Mouse (Mus musculus) hindbrain, embryonic 16.5 days (tissue): ENCODE data around the gene Hspg2. TPM values are rescaled to one million over a fixed set of nuclear protein-coding genes. Genes with fewer than 3 reads are reported as not detected.

ENCODE experiments used
- ATAC-seq: fragments of 200-750 bp; cut with Nextera tagmentation; 2 replicates; pipeline ENCODE4 v1.8.0; 2017; ENCODE audit warnings: moderate TSS enrichment, moderate library complexity
- H3K27ac ChIP-seq: fragments of 300-500 bp; sonication (generic); 2 replicates; pipeline ENCODE4 v1.5.1; 2014; ENCODE audit warnings: low read depth, mild to moderate bottlenecking, control low read depth, low read length, moderate library complexity
- H3K27me3 ChIP-seq: fragments of 300-500 bp; sonication (generic); replicated peaks from 2 replicates; pipeline ENCODE4 v1.6.1; 2014; ENCODE audit warnings: low read length; ENCODE audit not compliant: control insufficient read depth, insufficient read depth
- H3K36me3 ChIP-seq: fragments of 300-500 bp; sonication (generic); 2 replicates; pipeline ENCODE4 v1.6.1; 2014; ENCODE audit warnings: mild to moderate bottlenecking, low read length, moderate library complexity, mixed read lengths; ENCODE audit not compliant: control insufficient read depth, insufficient read depth
- H3K4me1 ChIP-seq: fragments of 300-500 bp; sonication (generic); 2 replicates; pipeline ENCODE4 v1.6.1; 2014; ENCODE audit warnings: low read depth, low read length; ENCODE audit not compliant: control insufficient read depth, insufficient read depth
- H3K4me2 ChIP-seq: fragments of 300-500 bp; sonication (generic); 2 replicates; pipeline ENCODE4 v1.6.1; 2014; ENCODE audit warnings: mild to moderate bottlenecking, low read length, control low read depth, moderate library complexity
- H3K4me3 ChIP-seq: fragments of 300-500 bp; sonication (generic); 2 replicates; pipeline ENCODE4 v1.5.1; 2014; ENCODE audit warnings: mild to moderate bottlenecking, low read length, control low read depth, moderate library complexity
- H3K9ac ChIP-seq: fragments of 300-500 bp; sonication (generic); 2 replicates; pipeline ENCODE4 v1.6.1; 2014; ENCODE audit warnings: low read depth, mild to moderate bottlenecking, control low read depth, low read length, moderate library complexity
- H3K9me3 ChIP-seq: fragments of 300-500 bp; sonication (generic); 2 replicates; pipeline ENCODE4 v1.6.1; 2014; ENCODE audit warnings: mild to moderate bottlenecking, low read length, moderate library complexity; ENCODE audit not compliant: control insufficient read depth
- WGBS: fragments of 180-500 bp; shearing (Covaris S2); extraction: QIAGEN DNeasy Blood & Tissue Kit; methylation state at CpG from one replicate; pipeline ENCODE4 v1.1.7; 2014; 5-methylcytosine and 5-hydroxymethylcytosine counted together
- polyA plus RNA-seq: library from polyadenylated mRNA; unstranded; fragments of >200 nt; fragmentation: Nextera tagmentation; extraction: Ambion mirVana; gene quantifications from 2 replicates; pipeline ENCODE4 v1.2.1, GENCODE M21; 2015

Hspg2 gene
- polyA plus RNA-seq, 1 experiment from 2014 or later: 6.5 TPM

DNA sequence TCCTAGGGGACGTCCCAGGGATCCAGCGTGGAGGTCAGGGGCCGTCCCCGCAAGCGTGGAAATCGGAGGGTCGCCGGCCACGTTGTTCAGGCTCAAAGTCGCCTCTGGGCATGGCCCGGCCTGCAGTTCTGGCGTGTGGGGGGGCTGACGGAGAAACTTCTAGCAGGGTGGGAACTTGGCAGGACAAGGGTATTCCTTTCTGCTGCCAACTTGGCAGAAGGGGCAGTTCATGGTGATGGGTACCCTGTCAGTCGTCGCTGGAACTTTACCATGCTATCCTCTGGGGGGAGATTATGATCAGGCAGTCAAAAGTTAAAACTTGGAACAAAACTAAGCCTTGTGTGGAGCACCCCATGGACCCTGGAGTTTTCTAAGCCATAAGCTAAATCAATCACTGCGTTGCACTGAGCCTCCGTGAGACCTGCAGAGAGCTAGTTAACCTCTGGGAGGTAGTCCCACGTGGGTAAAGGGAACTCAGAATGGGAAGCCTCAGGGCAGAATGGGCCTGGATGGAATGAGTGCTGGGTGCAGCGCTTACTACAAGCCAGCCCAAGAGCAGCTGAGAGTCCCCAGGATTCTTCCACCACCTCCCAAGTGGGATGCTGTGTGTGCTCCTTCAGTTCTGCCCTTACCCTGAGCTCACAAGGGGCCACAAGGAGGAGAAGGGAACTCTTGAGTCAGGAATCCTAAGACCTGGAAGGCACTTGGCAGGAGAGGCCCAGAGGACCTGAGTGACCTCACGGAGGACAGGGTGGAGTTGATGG is 694 bp downstream of the Hspg2 start:
- H3K9me3 ChIP-seq: no peaks in the 10 kb centered on the region
- peak overlapping the region; percentile 95 for H3K4me2 ChIP-seq
- H3K4me3 ChIP-seq: peak overlapping the region; percentile 54
- H3K4me1 ChIP-seq: peaks cover 5% of the 10 kb centered on the region
- peak; percentile 25 for ATAC-seq
- WGBS: 6% methylated on average over 20 of the region's 20 CpGs
- H3K27me3 ChIP-seq: no peaks in the 10 kb centered on the region
- H3K27ac ChIP-seq: peak overlapping the region; percentile 59; the same call in 1 of the 2 replicates
- no peaks in the 10 kb centered on the region for H3K36me3 ChIP-seq
- H3K9ac ChIP-seq: peak overlapping the region; percentile 67

DNA sequence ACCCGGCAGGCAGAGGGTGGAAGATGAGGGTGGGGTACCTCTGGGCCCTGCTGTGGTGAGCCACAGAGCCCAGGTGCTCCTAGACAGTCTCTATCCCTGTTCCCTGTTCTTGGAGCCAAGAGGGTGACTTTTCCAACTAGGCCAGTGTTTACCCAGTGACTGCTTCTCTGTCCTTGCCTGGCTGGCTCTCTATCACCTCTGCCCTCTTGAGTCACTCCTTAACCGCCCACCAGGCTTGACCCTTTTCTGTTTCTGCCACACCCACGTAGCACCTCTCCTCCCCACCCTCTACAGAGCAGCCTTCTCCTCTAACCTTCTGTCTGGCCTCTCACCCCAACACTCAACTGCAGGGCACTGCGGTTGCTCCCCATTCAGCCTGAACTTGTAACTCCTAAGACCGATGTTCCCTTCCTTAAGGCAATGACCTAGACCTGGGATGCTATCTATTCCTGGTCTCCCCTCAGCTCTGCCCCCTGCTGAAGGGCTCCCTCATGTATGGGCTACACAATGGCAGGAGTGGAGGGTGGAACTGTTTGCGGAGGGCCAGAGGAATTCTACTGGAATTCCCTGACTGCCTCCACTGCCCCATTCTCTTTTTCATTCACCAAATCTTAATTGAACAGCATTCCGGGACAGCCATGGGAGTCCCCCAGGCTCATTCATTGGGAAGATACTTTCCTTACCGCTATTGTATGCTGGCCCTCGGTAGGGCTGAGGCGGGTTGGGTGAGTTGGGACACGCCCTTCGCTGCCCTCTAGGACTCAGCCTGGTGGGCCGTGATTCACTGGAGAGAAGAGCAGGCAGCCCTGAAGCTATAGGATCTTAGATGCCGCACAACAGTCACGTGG is 1.5 kb downstream of the Hspg2 start:
- Histone ChIP-seq H3K4me2 (peak overlapping the region; percentile 95), H3K9me3 (no peaks in the 10 kb centered on the region), H3K27ac (no peak overlapping the region), H3K9ac (no peak overlapping the region), H3K4me3 (peak overlapping the region; percentile 11; the same call in 1 of the 2 replicates), H3K36me3 (no peaks in the 10 kb centered on the region), H3K27me3 (no peaks in the 10 kb centered on the region), H3K4me1 (peaks cover 5% of the 10 kb centered on the region)
- WGBS: 35% methylated on average over 15 of the region's 15 CpGs
- ATAC-seq: peak; percentile 5; the same call in 1 of the 2 replicates

DNA sequence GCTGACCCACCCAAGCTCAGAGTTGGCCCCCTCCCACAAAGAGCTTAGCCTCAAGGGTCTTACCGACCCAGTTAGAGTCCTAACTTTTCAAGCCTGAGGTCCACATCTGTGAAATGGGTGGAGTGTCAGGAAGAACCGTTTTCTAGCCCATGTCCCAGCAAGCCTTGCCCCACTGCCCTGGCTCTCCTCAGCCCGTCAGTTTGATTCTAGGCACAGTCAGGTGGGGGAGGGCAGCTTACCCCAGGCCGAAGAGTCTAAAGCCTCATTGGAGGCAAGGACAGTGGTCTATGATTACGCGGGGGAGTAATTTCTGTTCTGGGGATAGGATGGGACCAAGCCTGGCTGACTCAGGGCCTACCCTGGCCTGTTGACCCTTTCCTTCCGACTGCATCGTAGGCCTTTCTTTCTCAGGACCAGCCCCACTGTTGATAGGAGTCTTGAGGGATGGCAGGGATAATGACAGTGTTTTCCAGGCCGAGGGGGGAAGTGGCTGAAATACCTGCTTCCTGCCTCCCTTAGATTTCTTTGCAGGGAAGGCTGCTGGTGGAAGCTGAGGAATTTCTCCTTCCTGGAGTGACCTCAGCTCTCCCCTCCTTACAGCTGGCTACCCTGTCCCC is 2.2 kb downstream of the Hspg2 start:
- Histone ChIP-seq H3K27ac (no peak overlapping the region), H3K4me1 (peaks cover 5% of the 10 kb centered on the region), H3K9me3 (no peaks in the 10 kb centered on the region), H3K4me3 (no peak overlapping the region), H3K27me3 (no peaks in the 10 kb centered on the region), H3K4me2 (0 out of 2 replicates have a peak overlapping the region, but pooled peaks have one; percentile 95), H3K9ac (no peak overlapping the region), H3K36me3 (no peaks in the 10 kb centered on the region)
- ATAC-seq: no peak
- 74% methylated on average over 9 of the region's 9 CpGs for WGBS

DNA sequence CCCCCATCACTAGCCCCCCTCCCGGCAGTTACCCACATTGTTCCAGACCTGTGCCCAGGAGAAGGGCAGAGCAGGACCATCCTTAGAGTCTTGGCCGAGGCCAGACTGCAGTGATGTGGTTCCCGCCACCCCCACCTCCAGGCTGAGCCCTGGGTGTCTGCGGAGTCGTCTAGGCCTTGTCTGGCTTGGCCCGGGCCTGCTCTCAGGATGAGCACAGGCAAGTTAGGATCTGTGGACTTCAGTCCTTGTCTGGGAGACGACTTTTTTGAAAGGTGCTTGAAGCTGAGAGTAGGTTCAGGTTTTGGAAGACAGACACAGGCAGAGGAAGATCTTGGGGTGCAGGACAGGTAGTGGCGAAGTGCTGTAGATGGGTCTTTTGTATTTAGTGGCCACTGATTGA is 2.8 kb downstream of the Hspg2 start:
- no peak for ATAC-seq
- H3K36me3 ChIP-seq: no peaks in the 10 kb centered on the region
- H3K27ac ChIP-seq: no peak overlapping the region
- no peaks in the 10 kb centered on the region for H3K9me3 ChIP-seq
- peaks cover 7% of the 10 kb centered on the region for H3K4me1 ChIP-seq
- no peak overlapping the region for H3K4me3 ChIP-seq
- H3K4me2 ChIP-seq: no peak overlapping the region
- H3K9ac ChIP-seq: no peak overlapping the region
- no peaks in the 10 kb centered on the region for H3K27me3 ChIP-seq
- WGBS: 70% methylated on average over 8 of the region's 8 CpGs

DNA sequence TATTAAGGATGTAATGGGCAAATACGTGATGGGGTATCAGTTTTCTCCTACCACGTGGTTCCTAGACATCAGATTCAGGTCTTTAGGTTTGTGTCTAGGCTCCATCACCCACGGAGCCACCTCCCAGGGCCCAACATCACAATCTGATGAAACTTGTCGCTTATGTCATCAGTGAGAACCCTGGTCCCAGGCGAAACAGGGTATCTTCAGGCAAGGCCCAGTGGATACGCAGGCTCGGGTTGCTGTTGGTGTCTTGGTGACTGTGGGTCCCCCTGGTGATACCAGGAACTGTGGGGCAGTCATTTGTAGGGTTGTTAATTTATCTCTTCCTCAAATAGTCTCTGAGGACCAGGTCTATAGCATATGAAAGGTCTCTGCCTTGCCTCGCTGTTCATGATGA is 4.7 kb downstream of the Hspg2 start:
- Histone ChIP-seq H3K4me3 (no peak overlapping the region), H3K27ac (no peak overlapping the region), H3K4me1 (peaks cover 16% of the 10 kb centered on the region), H3K9me3 (no peaks in the 10 kb centered on the region), H3K4me2 (no peak overlapping the region), H3K9ac (no peak overlapping the region), H3K27me3 (no peaks in the 10 kb centered on the region), H3K36me3 (no peaks in the 10 kb centered on the region)
- no peak for ATAC-seq
- 94% methylated on average over 8 of the region's 8 CpGs for WGBS

DNA sequence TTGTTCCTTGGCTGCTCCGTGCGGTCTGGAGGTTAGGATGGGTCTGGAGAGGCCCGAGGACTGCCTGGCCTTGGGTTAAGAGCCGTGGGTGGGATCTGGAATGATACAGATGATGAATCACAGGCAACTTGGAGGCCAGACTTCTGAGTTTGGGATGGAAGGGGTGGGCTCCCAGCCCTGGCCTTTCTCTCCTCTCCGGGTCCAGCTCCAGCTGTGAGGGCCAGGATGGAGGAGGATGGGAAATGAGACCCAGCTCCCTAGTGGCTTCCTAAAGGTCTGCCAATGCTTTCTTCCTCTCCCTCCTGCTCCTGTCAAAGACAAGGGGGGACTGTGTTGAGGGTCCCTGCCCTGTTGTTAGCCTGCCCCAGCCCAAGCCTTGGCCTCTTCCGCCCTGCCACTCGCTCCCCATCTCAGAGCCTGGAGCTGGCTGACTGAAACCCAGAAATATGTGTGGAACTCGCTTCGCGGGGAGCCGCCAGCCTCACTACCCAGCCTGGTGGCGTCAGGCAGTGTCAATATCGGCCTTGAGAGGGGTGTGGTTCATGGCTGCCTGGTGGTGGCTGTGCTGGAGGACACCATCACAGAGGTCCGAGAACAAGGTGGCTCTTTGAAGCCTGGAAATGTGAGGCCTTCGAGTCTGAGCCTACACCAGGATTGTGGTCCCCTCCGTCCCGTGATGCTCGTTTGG is 5.3 kb downstream of the Hspg2 start:
- Histone ChIP-seq H3K36me3 (no peaks in the 10 kb centered on the region), H3K27ac (no peak overlapping the region), H3K4me1 (peaks cover 16% of the 10 kb centered on the region), H3K4me3 (no peak overlapping the region), H3K27me3 (no peaks in the 10 kb centered on the region), H3K9me3 (no peaks in the 10 kb centered on the region), H3K9ac (no peak overlapping the region), H3K4me2 (no peak overlapping the region)
- ATAC-seq: no peak
- WGBS: 80% methylated on average over 18 of the region's 18 CpGs

DNA sequence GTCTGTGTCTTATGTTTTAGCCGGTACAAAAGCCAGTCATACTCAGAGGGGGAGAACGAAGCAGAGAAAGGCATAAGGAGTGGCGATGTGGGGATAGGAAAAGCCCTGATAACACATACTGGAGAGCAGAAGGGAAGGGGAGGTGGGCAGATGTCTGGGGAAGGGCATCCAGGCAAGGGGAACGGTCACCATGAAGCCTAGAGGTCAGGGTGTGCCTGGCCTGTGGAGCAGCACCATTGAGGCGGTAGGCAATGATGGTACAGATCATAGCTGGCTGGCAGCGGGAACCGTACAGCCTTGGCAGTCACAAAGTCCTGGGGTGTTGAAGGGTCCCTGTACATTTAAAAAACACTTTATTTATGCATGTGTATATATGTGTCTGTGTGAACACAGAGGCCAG is 6.1 kb downstream of the Hspg2 start:
- 95% methylated on average over 7 of the region's 7 CpGs for WGBS
- Histone ChIP-seq H3K4me2 (no peak overlapping the region), H3K4me1 (peaks cover 15% of the 10 kb centered on the region), H3K4me3 (no peak overlapping the region), H3K9ac (no peak overlapping the region), H3K9me3 (no peaks in the 10 kb centered on the region), H3K27ac (no peak overlapping the region), H3K36me3 (no peaks in the 10 kb centered on the region), H3K27me3 (no peaks in the 10 kb centered on the region)
- no peak for ATAC-seq

DNA sequence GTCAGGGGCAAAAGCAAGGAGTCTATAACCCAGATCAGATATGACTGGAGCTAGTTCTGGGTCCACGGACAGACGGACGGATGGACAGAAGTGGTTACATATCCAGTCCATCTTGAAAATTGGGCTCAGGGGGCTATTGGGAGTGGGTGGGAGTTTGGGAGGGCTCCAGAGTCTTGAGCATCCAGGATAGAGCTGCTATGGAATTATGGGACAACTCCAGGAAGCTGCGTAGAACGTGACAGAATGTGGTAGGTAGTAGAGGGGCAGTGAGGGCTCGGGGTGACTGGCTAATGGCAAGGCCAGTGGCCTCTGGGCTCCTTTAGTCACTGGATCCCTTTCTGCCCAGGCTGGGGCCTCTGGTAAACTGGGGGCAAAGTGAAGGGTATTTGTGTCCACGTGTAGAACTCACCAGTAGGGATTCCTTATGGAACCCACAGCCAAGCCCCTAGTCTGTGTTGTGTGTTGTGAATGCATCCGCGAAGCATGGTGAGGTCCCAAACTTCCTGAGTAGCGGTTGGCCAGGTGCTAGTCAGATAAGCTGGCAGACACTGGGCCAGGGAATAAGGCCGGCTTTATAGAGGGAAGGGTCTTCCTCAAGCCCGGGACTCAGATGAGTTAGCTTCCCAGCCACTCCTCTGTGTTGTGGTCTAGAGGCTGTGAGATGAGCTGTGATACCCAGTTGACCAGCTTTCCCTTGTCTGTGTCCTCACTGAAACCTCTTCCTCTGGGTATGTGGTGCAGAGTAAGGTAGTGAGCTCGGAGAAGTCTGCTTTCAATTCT is 6.9 kb downstream of the Hspg2 start:
- Histone ChIP-seq H3K27ac (no peak overlapping the region), H3K4me3 (no peak overlapping the region), H3K9ac (no peak overlapping the region), H3K4me1 (peaks cover 19% of the 10 kb centered on the region), H3K36me3 (no peaks in the 10 kb centered on the region), H3K4me2 (no peak overlapping the region), H3K9me3 (no peaks in the 10 kb centered on the region), H3K27me3 (no peaks in the 10 kb centered on the region)
- no peak for ATAC-seq
- 86% methylated on average over 13 of the region's 13 CpGs for WGBS
